Mouse (Mus musculus) MEL (cell line): ENCODE measurements around the gene 4930524B15Rik. TPM values are rescaled to one million over a fixed set of nuclear protein-coding genes. Genes with fewer than 3 reads are reported as not detected.

Source experiments
- DNase-seq: peaks from one replicate; pipeline ENCODE4 v3.0.0; 2011; ENCODE audit warnings: low read depth, low spot score
- H3K27ac ChIP-seq: 2 replicates; pipeline ENCODE4 v1.5.1; 2012; ENCODE audit warnings: low read depth, mild to moderate bottlenecking, control low read depth, low read length, moderate library complexity; ENCODE audit not compliant: control insufficient read depth
- H3K27me3 ChIP-seq, 2 experiments: fragments of 150-350 bp in 1 of 2; sonication (generic) in 1 of 2; 2 replicates each; pipeline ENCODE4 v1.6.1; 2012; ENCODE audit warnings: low read length in 2 of 2, mild to moderate bottlenecking in 2 of 2, improper control_type of control experiment in 1 of 2, moderate library complexity in 1 of 2; ENCODE audit not compliant: insufficient read depth in 2 of 2, control insufficient read depth in 1 of 2
- H3K36me3 ChIP-seq, 2 experiments: 2 replicates each; pipeline ENCODE4 v1.6.1; 2012 to 2014; ENCODE audit warnings: low read length in 2 of 2, improper control_type of control experiment in 1 of 2, inconsistent platforms in 1 of 2, mild to moderate bottlenecking in 1 of 2; ENCODE audit not compliant: insufficient read depth in 2 of 2, control insufficient read depth in 1 of 2
- H3K4me1 ChIP-seq, 2 experiments: fragments of 150-350 bp in 1 of 2; sonication (generic) in 1 of 2; 2 replicates each; pipeline ENCODE4 v1.6.1; 2012; ENCODE audit warnings: low read length in 2 of 2, improper control_type of control experiment in 1 of 2, mild to moderate bottlenecking in 1 of 2; ENCODE audit not compliant: insufficient read depth in 2 of 2, control insufficient read depth in 1 of 2
- H3K4me3 ChIP-seq, 2 experiments: fragments of 150-350 bp in 1 of 2; sonication (generic) in 1 of 2; 2 replicates each; pipeline ENCODE4 v1.5.1; 2012; ENCODE audit warnings: low read depth in 2 of 2, low read length in 2 of 2, mild to moderate bottlenecking in 2 of 2, moderate library complexity in 2 of 2, control low read depth in 1 of 2, improper control_type of control experiment in 1 of 2; ENCODE audit not compliant: control insufficient read depth in 1 of 2, insufficient read depth in 1 of 2
- H3K79me2 ChIP-seq: 2 replicates; pipeline ENCODE4 v1.6.1; 2012; ENCODE audit warnings: mild to moderate bottlenecking, low read length, moderate library complexity; ENCODE audit not compliant: control insufficient read depth, poor library complexity, insufficient read depth
- H3K9ac ChIP-seq: 2 replicates; pipeline ENCODE4 v1.6.1; 2012; ENCODE audit warnings: low read depth, mild to moderate bottlenecking, control low read depth, low read length, moderate library complexity; ENCODE audit not compliant: control insufficient read depth, poor library complexity, severe bottlenecking
- H3K9me3 ChIP-seq: fragments of 150-350 bp; sonication (generic); replicated peaks from 2 replicates; pipeline ENCODE4 v1.6.1; 2012; ENCODE audit warnings: mild to moderate bottlenecking, low read length, improper control_type of control experiment, moderate library complexity; ENCODE audit not compliant: insufficient read depth
- BHLHE40 ChIP-seq: IDR thresholded peaks from 2 replicates; pipeline ENCODE4 v1.6.1; 2012; ENCODE audit warnings: low read depth, mild to moderate bottlenecking, inconsistent platforms, low read length, improper control_type of control experiment, borderline replicate concordance
- CHD1 ChIP-seq: IDR thresholded peaks from 2 replicates; pipeline ENCODE4 v1.6.1; 2012; ENCODE audit warnings: low read depth, mild to moderate bottlenecking, inconsistent platforms, low read length, improper control_type of control experiment
- CTCF ChIP-seq, 3 experiments: IDR thresholded peaks in 2 of 3; conservative IDR thresholded peaks in 1 of 3; 2 replicates each; pipeline ENCODE4 v1.5.1; 2011 to 2012; ENCODE audit warnings: low read length in 3 of 3, low read depth in 2 of 3, mild to moderate bottlenecking in 2 of 3, improper control_type of control experiment in 1 of 3, inconsistent platforms in 1 of 3, mixed read lengths in 1 of 3, moderate library complexity in 1 of 3; ENCODE audit not compliant: control insufficient read depth in 1 of 3, insufficient read depth in 1 of 3, poor library complexity in 1 of 3, severe bottlenecking in 1 of 3
- E2F4 ChIP-seq: IDR thresholded peaks from 2 replicates; pipeline ENCODE4 v1.6.1; 2011; ENCODE audit warnings: low read depth, low read length, improper control_type of control experiment, borderline replicate concordance
- ELF1 ChIP-seq: IDR thresholded peaks from 2 replicates; pipeline ENCODE4 v1.6.1; 2014; ENCODE audit warnings: low read depth, mild to moderate bottlenecking, inconsistent platforms, low read length, improper control_type of control experiment, moderate library complexity
- EP300 ChIP-seq, 2 experiments: IDR thresholded peaks; 2 replicates each; pipeline ENCODE4 v1.6.1; 2011; ENCODE audit warnings: improper control_type of control experiment in 2 of 2, low read length in 2 of 2, low read depth in 1 of 2, mild to moderate bottlenecking in 1 of 2
- ETS1 ChIP-seq: IDR thresholded peaks from 2 replicates; pipeline ENCODE4 v1.6.1; 2012; ENCODE audit warnings: low read depth, mild to moderate bottlenecking, inconsistent platforms, low read length, improper control_type of control experiment, moderate library complexity
- GABPA ChIP-seq: IDR thresholded peaks from 2 replicates; pipeline ENCODE4 v1.6.1; 2012; ENCODE audit warnings: low read depth, mild to moderate bottlenecking, inconsistent platforms, low read length, improper control_type of control experiment, moderate library complexity
- GATA1 ChIP-seq: IDR thresholded peaks from 2 replicates; pipeline ENCODE4 v1.6.1; 2011; ENCODE audit warnings: low read depth, low read length, improper control_type of control experiment
- HCFC1 ChIP-seq: IDR thresholded peaks from 2 replicates; pipeline ENCODE4 v1.6.1; 2012; ENCODE audit warnings: low read depth, mild to moderate bottlenecking, inconsistent platforms, low read length, improper control_type of control experiment, moderate library complexity
- KAT2A ChIP-seq: conservative IDR thresholded peaks from 2 replicates; pipeline ENCODE4 v1.6.1; 2012; ENCODE audit warnings: low read depth, low read length, improper control_type of control experiment, inconsistent platforms
- MAFK ChIP-seq: IDR thresholded peaks from 2 replicates; pipeline ENCODE4 v1.6.1; 2011; ENCODE audit warnings: low read depth, mild to moderate bottlenecking, low read length, improper control_type of control experiment, borderline replicate concordance
- MAX ChIP-seq: IDR thresholded peaks from 2 replicates; pipeline ENCODE4 v1.6.1; 2011; ENCODE audit warnings: low read length, improper control_type of control experiment
- MAZ ChIP-seq: IDR thresholded peaks from 2 replicates; pipeline ENCODE4 v1.6.1; 2012; ENCODE audit warnings: low read depth, mild to moderate bottlenecking, inconsistent platforms, low read length, improper control_type of control experiment
- MXI1 ChIP-seq: IDR thresholded peaks from 2 replicates; pipeline ENCODE4 v1.6.1; 2011; ENCODE audit warnings: mild to moderate bottlenecking, low read depth, low read length, improper control_type of control experiment
- MYB ChIP-seq: IDR thresholded peaks from 2 replicates; pipeline ENCODE4 v1.6.1; 2011; ENCODE audit warnings: mild to moderate bottlenecking, low read depth, low read length, improper control_type of control experiment
- MYC ChIP-seq: IDR thresholded peaks from 2 replicates; pipeline ENCODE4 v1.6.1; 2011; ENCODE audit warnings: low read depth, mild to moderate bottlenecking, low read length, improper control_type of control experiment, moderate library complexity
- NELFE ChIP-seq: IDR thresholded peaks from 2 replicates; pipeline ENCODE4 v1.6.1; 2011; ENCODE audit warnings: low read depth, low read length, improper control_type of control experiment
- RAD21 ChIP-seq: IDR thresholded peaks from 2 replicates; pipeline ENCODE4 v1.6.1; 2011; ENCODE audit warnings: mild to moderate bottlenecking, low read depth, low read length, improper control_type of control experiment
- RCOR1 ChIP-seq: IDR thresholded peaks from 2 replicates; pipeline ENCODE4 v1.6.1; 2012; ENCODE audit warnings: low read depth, mild to moderate bottlenecking, inconsistent platforms, low read length, improper control_type of control experiment
- TBP ChIP-seq: IDR thresholded peaks from 2 replicates; pipeline ENCODE4 v1.8.0; 2011; ENCODE audit warnings: low read depth, low read length, improper control_type of control experiment
- USF1 ChIP-seq: IDR thresholded peaks from 2 replicates; pipeline ENCODE4 v1.6.1; 2014; ENCODE audit warnings: low read depth, mild to moderate bottlenecking, inconsistent platforms, low read length, improper control_type of control experiment, moderate library complexity
- USF2 ChIP-seq, 2 experiments: IDR thresholded peaks; 2 replicates each; pipeline ENCODE4 v1.6.1; 2011 to 2012; ENCODE audit warnings: improper control_type of control experiment in 2 of 2, low read length in 2 of 2, borderline replicate concordance in 1 of 2, inconsistent platforms in 1 of 2, low read depth in 1 of 2, mild to moderate bottlenecking in 1 of 2; ENCODE audit not compliant: insufficient read depth in 1 of 2
- ZC3H11A ChIP-seq: IDR thresholded peaks from 2 replicates; pipeline ENCODE4 v1.6.1; 2012; ENCODE audit warnings: low read depth, mild to moderate bottlenecking, inconsistent platforms, low read length, improper control_type of control experiment
- ZMIZ1 ChIP-seq: IDR thresholded peaks from 2 replicates; pipeline ENCODE4 v1.6.1; 2012; ENCODE audit warnings: low read depth, mild to moderate bottlenecking, inconsistent platforms, low read length, improper control_type of control experiment, moderate library complexity
- ZNF384 ChIP-seq: IDR thresholded peaks from 2 replicates; pipeline ENCODE4 v1.6.1; 2012; ENCODE audit warnings: low read depth, mild to moderate bottlenecking, inconsistent platforms, low read length, improper control_type of control experiment
- polyA plus RNA-seq, 2 experiments: library from polyadenylated mRNA; stranded (reverse) in 1 of 2; unstranded in 1 of 2; fragments of >175 nt in 1 of 2; fragments of >200 nt in 1 of 2; gene quantifications; 2 replicates each; pipeline versions ENCODE4 v1.2.1 to v1.2.4; 2012; ENCODE audit warnings: low replicate concordance in 2 of 2, low read depth in 1 of 2; ENCODE audit not compliant: insufficient read length in 2 of 2, insufficient read depth in 1 of 2, missing spikeins in 1 of 2
- total RNA-seq: library from RNA; depleted of rRNA; stranded (reverse); fragments of 300-350 nt; gene quantifications from 2 replicates; pipeline ENCODE4 v1.2.3, GENCODE M21; 2012

Gene 4930524B15Rik
- total and polyA plus RNA-seq, 3 experiments = 0.03 TPM; not detected in 2

DNA sequence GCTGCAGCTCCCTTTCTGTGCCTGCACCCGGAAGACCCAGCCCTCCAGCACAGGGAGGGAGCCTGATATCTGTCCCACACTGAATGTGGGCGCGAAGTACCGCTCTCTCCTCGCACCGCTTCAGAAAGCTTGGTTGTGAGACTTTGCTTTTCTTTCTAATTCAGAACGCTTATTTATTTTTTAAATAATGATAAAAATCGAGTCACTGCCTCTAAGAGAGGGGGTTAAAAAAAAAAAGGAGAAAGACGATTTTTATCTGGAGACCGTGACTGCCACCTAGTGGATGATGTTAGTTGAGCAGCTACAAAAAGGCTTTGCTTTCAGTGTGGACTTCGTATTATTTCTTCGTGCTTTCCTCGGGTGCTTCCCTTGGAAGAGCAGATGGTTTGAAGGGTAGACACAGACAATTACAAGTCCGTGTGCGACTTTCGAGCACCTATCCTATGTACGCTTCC lies 16.0 kb upstream of the 4930524B15Rik start (continued):
- TF ChIP-seq USF1 (no peak), ZMIZ1 (no peak)

DNA sequence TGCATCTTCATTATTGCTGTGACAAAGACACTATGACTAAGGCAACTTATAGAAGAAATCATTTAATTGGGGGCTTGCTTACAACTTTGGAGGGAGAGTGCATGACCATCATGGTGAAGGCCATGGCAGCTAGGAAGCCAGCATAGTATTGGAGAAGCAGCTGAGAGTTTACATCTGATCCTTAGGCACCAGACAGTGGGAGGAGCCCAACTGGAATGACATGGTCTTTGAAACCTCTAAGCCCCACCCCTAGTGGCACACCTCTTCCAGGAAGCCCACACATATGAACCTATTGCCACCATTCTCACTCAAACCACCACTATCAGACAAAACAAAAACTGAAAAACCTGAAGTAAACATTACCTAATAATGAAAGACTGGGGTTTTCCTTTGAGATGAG lies 5.3 kb upstream of the 4930524B15Rik start:
- Histone ChIP-seq H3K79me2 (no peaks in the 10 kb centered on the region), H3K4me3 (no peak overlapping the region), H3K27ac (no peak overlapping the region), H3K9ac (no peak overlapping the region), H3K27me3 (peaks cover 14% of the 10 kb centered on the region in 2 experiments), H3K36me3 (no peaks in the 10 kb centered on the region), H3K9me3 (no peaks in the 10 kb centered on the region), H3K4me1 (no peaks in the 10 kb centered on the region)
- no peak for DNase-seq
- TF ChIP-seq USF2 (IDR thresholded peaks at IDR 0.05; ENCODE audit: borderline replicate concordance in 1 of 2, insufficient read depth in 1 of 2, low read depth in 1 of 2, low read length in 2 of 2) = no peak
- no peak for TF ChIP-seq GABPA
- TF ChIP-seq ELF1 = no peak
- no peak for TF ChIP-seq KAT2A
- TF ChIP-seq EP300 (IDR thresholded peaks at IDR 0.05; ENCODE audit: low read depth in 1 of 2, low read length in 2 of 2) = no peak
- TF ChIP-seq NELFE = no peak
- no peak for TF ChIP-seq ZC3H11A
- no peak for TF ChIP-seq TBP
- no peak for TF ChIP-seq CHD1
- no peak for TF ChIP-seq MYB
- TF ChIP-seq RAD21 = no peak
- no peak for TF ChIP-seq MAX
- TF ChIP-seq ZNF384 = no peak

DNA sequence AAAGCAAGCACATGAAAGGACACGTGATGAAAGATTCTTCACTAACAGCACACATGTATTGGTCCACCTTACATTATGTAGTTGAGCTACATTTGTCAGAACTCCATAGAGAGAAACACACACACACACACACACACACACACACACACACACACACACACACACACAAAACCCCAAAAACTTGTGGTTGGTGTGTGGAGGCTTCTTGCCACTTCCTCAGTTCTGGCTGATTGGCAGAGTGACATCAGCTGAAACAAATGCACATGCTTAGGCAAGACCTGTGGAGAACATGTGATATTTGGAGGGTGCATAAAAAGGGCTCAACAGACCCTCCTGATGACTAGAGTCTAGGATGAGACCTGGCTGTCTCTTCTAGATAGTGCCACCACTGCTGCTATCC lies 1.4 kb upstream of the 4930524B15Rik start:
- H3K9ac ChIP-seq = no peak overlapping the region
- no peak overlapping the region for H3K27ac ChIP-seq
- no peak for DNase-seq

More for the DNA sequence above, 1.4 kb upstream of the 4930524B15Rik start:
- Histone ChIP-seq H3K4me3 (no peak overlapping the region), H3K79me2 (no peaks in the 10 kb centered on the region), H3K9me3 (no peaks in the 10 kb centered on the region), H3K27me3 (peaks cover 14 to 28% of the 10 kb centered on the region in 2 experiments), H3K4me1 (no peaks in the 10 kb centered on the region), H3K36me3 (no peaks in the 10 kb centered on the region)
- TF ChIP-seq ETS1 (no peak), MAZ (no peak), HCFC1 (no peak), GATA1 (no peak), MAFK (no peak), RCOR1 (no peak), BHLHE40 (no peak), MYC (no peak), E2F4 (no peak), CTCF (IDR thresholded peaks at IDR 0.05 in 2 of 3, conservative IDR thresholded peaks at IDR 0.05 in 1 of 3; ENCODE audit: control insufficient read depth in 1 of 3, insufficient read depth in 1 of 3, low read depth in 2 of 3, low read length in 3 of 3, poor library complexity in 1 of 3, severe bottlenecking in 1 of 3) (no peak), MXI1 (no peak)
